Mouse (Mus musculus): ENCODE results near the gene Foxo1. TPM values are rescaled to one million over a fixed set of nuclear protein-coding genes. Genes with fewer than 3 reads are reported as not detected.
A peak's percentile ranks its signal among the peaks of the same experiment; 100 is the strongest.

Gene Foxo1
- total RNA-seq, 2 experiments from 2014 or later, result 13.2 to 13.5 TPM

DNA sequence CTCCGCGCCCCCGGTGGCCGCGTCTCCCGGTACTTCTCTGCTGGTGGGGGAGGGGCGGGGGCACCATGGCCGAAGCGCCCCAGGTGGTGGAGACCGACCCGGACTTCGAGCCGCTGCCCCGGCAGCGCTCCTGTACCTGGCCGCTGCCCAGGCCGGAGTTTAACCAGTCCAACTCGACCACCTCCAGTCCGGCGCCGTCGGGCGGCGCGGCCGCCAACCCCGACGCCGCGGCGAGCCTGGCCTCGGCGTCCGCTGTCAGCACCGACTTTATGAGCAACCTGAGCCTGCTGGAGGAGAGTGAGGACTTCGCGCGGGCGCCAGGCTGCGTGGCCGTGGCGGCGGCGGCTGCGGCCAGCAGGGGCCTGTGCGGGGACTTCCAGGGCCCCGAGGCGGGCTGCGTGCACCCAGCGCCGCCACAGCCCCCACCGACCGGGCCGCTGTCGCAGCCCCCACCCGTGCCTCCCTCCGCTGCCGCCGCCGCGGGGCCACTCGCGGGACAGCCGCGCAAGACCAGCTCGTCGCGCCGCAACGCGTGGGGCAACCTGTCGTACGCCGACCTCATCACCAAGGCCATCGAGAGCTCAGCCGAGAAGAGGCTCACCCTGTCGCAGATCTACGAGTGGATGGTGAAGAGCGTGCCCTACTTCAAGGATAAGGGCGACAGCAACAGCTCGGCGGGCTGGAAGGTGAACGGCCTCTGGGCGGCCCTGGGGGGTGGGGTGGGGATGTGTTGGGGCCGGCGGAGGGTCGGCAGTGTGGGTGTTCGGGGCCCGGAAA, 789 bp downstream of the Foxo1 start:
- peak; percentile 68 for DNase-seq

DNA sequence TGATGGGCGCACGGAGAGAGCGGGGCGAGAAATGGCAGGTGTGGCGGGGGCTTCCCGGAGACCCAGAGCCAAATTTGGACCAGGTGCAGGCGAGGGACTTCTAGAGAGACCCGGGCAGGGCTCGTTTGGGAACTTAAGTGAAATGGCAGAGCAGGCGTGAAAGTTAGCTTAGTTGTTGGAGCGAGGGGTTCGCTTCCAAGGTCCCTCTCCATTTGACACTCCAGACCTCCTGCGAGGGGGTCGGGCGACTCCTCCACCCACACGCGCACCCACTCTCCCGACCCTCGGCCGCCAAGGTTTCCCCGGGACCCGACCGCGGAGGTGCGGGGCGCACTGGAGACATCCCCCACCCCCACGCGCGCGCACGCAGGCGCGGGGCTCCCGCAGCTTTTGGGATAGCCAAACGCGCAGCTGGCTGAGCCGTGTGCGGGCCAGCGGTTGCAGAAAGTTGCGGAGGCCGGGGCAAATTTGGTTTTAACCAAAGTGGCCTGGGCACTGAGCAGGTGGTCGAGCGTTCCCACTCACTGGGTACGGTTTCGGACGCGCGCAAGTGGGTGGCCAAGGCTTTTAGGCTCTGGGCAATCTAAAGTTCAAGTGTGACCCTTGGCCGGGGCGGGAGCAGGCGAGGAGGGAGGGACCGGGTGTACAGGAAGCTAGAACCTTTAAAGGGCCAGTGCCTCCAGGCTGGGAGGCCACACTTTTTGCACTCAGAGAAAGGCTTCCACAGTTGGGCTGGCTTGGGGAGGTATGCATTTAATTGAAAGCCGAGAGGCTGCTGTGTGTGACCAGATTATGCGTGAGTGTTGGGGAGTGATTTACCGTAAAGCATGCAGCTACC, 1.6 kb downstream of the Foxo1 start:
- DNase-seq, result peak; percentile 73

DNA sequence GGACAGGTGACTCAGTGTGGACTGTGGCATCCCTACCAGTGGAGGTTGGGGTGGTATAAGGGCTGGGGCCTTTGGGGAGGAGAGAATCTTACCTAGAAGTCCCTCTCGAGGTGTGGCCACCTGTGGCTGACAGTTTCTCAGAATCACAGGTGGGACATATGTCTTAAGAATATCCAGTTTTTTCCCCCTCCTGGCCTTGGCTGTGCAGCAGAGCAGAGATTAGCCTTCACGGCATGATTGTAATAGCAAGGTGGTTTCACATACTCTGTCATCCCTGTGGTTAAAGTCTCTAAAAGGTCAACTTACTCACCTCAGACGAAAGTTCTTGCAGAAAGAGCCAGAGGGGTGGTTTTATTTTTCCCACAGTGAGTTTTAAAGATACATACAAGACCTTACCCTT, 2.4 kb downstream of the Foxo1 start:
- no peak for DNase-seq

DNA sequence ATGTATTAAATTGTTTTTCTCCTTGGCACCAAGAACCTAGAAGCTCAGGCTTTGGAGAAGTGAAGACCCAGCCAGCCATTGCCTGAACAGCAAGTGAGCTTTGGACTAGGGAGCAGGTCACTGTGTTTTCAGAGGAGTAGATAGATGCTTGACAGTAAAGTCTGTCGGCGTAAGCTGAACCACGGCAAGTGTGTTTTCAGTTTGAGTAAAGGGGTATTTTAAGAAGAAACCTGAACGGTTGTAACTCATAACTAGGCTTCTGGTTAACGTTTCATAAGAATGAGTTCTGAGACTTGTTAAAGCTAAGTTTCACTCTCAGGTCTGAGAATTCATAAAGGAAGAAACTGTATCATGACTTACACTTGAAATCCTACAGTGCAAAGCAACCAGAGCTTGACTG, 3.2 kb downstream of the Foxo1 start:
- no peak for DNase-seq

DNA sequence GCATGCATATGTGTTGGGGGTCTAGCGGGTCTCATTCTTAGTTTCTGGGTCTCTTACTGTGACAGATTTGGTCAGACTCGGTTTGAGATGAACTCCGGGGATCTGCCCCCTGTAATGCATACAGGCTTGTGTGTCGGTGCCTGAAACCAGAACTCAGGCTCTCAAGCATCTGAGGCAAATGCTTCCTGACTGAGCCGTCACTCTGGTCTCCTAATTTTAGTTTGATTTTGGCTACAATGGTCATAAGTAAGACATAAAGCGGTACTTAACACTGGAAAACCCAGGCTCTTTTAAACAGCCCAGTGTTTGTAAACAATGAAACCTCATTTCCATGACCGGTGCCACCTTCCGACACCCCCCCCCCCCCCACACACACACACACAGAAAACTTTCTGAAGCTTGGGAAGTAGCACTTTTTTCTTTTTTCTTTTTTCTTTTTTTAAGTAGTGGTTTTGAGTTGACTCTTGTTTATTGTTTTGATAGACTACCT, 4.3 kb downstream of the Foxo1 start:
- no peak for DNase-seq

DNA sequence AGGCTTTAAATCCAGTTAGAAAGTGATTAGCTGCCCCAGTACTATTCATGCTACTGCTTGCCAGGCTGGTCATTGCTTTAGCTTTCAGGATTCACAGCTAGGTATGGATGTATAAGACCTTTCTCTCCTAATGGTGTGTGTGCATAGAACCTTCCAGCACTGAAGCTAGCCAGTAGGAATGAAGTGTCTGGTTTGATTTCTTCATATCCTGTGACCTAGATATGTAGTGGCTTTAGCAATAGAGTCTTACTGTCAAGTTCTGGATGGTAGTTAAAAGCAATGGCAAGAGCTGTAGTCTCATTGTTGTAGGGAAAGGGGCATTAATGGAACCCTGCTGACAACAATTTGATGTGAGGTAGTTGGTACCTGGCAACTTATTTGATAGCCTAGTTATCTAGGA, 6.3 kb downstream of the Foxo1 start:
- no peak for DNase-seq

DNA sequence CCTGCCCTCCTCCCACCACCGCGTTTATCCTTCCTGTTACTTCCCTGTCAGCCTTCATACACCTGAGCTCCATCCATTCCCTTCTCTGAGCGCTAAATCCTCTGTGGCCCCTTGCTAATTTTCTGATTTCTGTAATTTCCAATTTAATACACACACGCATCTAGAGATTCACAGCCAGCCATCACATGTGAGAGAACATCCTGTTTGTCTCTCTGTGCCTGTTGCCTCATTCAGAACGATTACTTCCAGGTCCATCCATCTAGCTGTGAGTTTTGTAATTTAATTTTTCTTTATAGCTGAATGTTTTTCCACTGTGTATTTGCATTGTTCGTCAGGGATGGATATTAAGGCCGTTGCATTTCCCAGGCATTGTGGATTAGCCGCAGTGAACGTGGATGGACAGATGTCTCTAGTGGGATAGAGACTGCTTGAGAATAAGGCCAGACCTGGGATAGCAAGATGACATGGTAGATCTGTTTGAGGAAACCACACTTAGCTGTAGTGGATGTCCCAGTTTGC, 7.0 kb downstream of the Foxo1 start:
- no peak for DNase-seq

DNA sequence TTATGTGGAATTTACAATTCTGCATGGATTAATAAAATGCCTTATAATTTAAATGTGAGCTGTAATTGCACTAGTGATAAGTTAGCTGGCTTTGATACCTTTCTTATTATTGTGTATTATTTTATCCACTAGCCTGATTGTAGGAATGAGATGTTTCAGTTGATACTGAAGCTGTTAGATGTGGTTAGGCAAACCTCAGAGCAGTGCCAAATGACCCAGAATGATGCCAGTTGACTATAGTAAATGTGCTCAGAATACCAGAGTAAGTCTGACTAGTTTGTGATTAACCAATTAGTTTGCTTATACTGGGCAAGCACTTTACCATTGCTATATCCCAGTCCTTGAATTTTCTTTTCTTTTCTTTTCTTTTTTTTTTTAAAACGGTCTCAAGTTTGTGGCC, 12.5 kb downstream of the Foxo1 start:
- no peak for DNase-seq

DNA sequence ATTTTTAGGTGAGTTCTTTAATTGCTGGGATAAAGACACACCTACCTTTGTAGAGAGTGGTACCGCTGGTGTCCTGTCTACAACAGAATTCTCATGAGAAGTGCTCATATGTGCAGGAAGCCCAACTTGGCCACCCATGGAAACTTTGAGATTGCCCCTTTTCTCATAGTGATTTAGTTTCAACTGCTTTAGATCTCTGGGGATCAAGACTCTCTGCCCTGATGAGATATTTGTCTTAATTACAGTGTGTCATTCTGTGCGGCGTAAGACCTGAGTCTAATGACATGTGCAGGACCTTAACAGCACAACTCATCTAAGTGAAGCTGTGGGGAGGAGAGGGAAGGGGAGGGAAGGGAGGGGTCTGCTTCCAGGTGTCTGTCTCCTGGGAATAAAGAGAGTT, 13.7 kb downstream of the Foxo1 start:
- no peak for DNase-seq

DNA sequence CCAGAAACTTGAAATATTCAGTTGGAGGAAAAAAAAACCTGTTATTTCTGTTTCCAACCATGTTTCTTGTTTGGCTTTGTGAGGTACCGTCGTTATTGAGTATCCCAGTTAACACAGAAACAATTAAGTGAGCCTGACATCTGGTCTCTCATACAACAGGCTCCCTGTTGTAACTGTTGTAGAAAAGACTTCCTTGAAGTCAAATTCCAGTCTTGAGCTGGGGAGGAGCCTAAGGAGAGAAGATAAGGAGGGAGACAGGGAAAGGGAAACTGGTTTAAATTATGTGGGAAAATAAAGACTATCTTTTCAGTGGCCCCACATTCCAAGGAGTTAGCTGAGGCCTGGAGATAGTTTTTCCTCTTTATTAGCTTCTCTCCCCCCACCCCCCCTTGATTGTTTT, 14.2 kb downstream of the Foxo1 start:
- DNase-seq, result no peak

DNA sequence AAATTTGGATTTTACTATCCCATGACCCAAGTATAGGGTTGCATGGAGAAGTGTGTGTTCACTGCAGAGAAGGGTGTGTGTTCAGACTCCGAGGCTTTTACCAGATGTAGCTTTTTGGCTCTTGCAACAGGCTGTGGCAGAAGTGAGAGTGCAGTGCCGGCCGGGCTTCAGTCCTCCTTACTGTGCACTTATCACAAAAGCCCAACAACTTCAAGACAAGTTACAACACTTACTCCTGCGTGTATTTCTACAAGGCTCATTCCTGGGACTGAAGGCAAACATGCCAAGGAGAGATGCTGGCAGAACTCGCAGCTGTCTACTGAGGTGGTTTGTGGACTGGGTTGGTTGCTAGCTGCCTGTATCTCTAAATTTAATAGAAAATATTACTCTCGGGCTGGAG, 15.4 kb downstream of the Foxo1 start:
- no peak for DNase-seq

DNA sequence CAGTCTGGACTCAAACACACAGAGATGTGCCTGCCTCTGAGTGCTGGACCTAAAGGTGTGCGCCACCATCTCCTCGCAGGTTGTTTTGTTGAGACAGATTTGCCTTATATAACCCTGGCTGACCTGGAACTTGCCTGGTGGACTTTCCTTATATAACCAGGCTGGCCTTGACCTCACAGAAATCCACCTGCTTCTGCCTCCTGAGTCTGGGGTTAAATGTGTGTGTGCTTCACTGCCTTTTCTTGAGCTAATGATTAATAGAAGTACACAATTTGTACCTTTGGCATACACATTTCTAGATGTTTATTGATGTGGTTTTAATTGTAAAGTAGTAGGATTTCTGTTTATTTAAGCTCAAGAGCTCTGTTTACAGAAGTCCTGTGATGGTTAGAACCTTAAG, 22.7 kb downstream of the Foxo1 start:
- no peak for DNase-seq

DNA sequence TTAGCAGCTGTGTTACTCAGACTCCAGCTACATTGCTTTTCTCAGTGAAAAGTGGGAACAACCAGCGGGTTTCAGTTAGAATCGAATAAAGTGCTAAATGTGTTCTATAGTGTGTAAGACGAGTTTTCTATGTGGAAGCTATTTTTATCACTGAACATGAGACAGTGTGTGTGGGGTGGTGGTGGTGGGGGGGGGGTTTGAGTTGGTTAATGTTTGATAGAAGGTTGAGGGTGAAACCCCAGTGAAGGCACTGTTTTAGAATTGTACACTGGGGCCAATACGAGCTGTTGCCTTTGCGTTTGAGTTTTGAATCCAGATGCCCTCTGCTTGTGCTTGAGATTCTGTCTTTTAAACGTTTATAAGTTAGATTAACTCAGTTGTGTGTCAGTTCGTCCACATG, 24.4 kb downstream of the Foxo1 start:
- DNase-seq, result no peak

DNA sequence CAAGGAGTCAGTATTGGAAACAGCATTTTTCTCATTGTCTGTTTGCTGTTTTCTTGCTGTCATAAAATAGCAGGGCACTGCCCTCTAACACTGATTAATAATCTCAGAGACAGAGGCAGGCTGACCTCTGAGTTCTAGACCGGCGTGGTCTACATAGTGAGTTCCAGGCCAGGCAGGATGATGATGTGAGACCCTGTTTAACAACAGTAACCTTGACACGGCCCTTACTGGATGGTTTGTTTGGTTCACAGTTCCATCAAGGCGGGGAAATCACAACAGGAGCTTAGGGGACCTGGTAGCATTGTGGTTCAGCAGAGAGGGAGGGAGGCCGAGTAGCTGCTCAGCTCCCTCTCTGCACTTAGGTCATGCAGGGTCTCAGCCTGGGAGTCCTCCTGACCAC, 25.8 kb downstream of the Foxo1 start:
- no peak for DNase-seq

DNA sequence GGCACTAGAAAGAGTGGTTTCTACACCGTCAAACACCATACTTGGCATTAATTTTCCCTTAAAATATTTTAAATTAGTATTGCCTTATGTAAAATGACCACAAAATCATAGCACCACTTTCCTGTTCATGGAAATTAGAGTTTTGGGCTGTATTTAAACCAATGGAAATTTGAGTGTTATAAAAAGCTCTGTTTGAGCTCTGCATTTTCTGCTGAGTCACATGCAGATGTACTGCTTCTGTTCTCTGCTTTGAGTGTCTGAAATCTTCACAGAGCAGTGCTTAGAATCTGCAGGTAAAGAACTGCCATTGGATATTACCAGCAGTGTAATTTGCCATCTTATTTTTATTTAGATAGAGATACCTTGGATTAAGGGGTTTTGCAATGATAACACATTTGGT, 27.6 kb downstream of the Foxo1 start:
- DNase-seq, result no peak

DNA sequence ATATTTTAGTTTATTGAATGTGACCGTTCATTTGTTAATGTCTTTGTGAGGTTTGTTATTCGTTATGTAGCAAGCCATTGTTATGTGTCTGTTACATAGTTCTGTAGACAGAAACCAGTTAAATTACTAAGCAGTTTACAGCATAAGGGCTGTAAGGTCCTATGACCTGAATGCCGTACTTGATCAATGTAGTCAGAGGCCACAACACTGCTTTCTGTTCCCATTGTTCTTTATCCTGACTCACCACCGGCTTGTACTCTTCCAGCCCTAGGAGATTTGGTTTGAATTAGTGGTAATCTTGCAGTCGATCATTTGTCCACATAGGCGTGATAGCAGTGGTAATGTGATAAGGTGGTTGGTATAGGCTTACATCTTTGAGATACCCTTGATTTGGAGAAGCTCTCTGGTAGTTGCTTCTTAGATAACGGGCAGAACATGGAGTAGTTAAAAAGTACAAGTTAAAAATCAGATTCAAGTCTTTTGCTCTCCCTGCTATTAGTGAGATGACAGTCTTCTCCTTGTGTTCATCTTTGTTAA, 28.2 kb downstream of the Foxo1 start:
- no peak for DNase-seq

DNA sequence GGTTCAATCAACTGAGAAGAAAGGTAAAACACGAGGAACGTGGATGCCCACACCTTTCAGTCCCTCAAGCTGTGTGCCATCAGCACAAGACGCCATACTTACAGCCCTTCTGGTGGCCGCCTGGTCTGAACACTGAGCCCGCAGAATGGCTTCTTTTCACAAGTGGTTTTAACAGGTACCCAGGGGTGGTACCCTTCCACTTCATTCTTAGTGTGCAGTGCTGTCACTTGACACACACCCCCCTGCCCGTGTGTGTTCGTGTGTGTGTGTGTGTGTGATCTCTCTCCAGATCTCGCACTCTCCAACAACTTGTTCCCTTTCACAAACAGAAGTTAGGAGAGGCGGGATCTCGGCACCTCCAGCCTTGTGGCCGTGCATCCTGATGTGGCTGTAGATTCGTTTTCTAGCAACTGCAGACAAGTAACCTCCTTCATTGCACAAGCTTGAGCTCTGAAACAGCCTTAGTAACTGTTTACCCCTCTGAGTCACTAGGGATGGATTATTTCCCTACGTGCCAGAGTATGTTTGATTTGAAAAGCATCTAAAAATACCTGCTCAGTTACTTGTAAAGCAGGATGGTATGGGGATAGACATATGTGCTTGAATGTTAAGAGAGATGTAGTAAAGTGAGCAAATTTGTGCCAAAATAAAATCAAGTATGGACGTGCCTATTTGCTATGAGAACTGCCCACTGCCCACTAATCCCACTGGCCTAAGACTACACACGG, 29.3 kb downstream of the Foxo1 start:
- no peak for DNase-seq

DNA sequence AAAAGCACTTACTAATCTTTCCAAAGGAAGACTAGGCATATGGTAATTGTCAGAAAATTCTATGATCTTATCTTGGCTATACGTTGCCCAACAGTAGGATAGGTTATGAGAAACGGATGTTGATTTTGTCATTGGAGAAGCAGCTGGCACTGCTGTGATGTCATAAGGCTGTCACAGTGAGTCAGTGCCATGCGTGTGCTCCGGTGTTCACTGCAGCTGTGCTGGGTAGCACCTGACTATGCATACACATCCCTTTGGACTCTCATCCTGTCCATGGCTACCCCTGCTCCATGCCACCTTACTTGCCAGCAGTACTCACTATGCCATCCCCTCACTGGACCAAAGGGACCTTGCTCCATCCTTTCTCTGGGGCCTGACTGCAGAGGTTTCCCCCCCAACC, 30.5 kb downstream of the Foxo1 start:
- no peak for DNase-seq

DNA sequence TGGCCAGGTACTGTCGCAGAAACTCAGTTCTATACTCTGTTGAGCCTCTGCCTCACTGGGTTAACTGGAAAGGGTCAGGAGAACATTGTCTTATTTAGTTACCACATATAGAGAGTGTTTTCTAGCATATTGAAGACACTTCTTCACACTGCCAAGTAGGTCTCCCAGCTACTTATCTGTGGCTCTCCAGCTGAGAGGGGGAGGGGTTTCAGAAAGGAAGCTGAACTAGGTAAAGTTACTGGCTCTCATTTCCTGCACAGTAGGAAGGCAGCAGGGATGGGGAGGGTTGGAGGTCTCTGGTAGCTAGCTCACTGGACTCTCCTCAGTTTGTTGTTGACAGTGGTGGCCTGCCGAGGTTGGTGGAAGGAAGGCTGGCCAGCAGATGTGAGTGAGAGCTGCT, 31.2 kb downstream of the Foxo1 start:
- peak; percentile 11 for DNase-seq

DNA sequence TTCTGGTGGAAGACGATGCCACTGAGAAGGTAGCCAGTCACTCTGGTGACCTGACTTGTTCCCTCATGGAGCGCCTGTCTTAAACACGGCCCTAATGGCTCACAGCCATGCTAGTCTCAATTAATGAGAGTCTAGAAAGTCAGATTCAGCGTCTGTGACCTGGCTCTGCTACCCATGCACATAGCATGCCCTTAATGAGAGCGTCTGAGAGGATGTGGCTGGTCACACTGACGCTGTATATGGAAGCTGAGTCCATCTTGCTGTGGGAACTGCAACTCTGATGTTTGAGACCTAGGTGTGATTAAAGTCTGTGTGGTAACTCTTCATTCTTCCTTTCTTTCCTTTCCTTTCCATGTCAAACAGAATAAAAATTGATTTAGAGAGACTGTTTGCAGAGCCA, 32.4 kb downstream of the Foxo1 start:
- no peak for DNase-seq

DNA sequence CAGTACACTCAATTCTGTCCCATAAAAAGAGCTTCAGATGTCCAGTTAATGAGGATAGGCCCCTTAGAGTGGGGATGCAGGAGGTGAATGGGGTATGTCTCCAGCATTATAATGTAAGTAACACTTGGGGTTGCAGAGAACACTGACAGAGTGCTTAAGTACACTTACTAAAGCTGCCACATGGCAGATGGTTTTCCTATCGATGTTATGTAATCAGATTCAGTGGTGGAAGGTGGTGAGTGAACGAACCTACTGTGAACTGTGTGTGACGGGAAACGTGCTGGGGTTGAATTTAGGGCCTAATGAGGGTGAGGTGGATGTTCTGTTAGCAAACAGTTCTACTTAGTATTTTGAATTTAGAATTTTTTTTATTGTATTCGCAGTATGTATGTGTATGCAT, 35.2 kb downstream of the Foxo1 start:
- DNase-seq, result no peak

DNA sequence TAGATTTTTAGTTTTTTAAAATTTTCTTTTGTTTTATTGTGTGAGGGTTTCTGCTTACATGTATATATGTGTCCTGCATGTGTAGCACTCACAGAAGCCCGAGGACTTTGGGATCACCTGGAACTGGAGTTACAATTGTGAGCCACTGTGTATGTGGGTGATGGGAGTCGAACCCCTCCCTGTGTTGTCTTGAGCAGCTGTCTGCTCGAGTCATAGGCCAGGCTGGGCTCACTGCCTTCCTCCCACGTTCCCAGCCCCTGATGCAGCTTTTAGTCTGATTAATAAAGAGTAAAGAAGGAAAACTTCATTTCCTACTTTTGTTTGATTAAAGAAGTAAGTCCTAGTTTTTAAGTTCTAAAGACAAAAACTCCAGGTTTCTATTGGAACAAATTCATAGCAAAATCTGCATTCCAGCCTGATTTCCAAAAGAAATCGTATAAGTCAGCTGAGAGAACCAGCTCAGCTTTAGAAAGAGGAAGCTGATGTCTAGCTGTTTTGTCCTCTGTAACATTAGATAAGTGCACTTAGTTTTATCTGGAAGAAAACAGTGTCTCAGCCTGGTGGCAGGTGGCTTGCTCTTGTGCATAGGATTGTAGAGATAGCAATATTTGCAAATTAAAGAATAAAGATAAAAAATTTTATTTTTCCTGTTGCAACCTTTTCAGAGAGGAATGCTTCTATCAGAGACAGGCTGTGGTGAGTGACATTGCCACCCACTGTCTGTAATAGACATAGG, 40.6 kb downstream of the Foxo1 start:
- peak; percentile 15 for DNase-seq

Data from heart, postnatal 4 days (tissue).